Mouse (Mus musculus): Measurements from ENCODE around the gene Sidt1.
A peak's percentile ranks its signal among the peaks of the same experiment; 100 is the strongest.
"Not testable (repeated sequence)": the region's sequence is repeated elsewhere in the genome, so short reads cannot be mapped to it uniquely, and the experiment has no call there.

Gene Sidt1

GRCm38 (mm10) chr16:44302126-44302892, 30.7 kb downstream of the Sidt1 start:
- no peak for DNase-seq

- DNase-seq, result no peak
These were observed 33.4 kb downstream of the Sidt1 start for GRCm38 (mm10) chr16:44299438-44300093.

- no peak for DNase-seq
These were observed 39.0 kb downstream of the Sidt1 start for GRCm38 (mm10) chr16:44293960-44294359.

GRCm38 (mm10) chr16:44292681-44293080, 40.3 kb downstream of the Sidt1 start:
- not testable (repeated sequence) for DNase-seq

- DNase-seq, result peak in 1 of 2 experiments; percentile 6
These were observed 43.9 kb downstream of the Sidt1 start for GRCm38 (mm10) chr16:44289004-44289648.

- DNase-seq, result no peak
These were observed 45.5 kb downstream of the Sidt1 start for GRCm38 (mm10) chr16:44287356-44287950.

- DNase-seq, result no peak
These were observed 50.2 kb downstream of the Sidt1 start for GRCm38 (mm10) chr16:44282614-44283325.

GRCm38 (mm10) chr16:44282036-44282435, 51.0 kb downstream of the Sidt1 start:
- DNase-seq, result no peak

- DNase-seq, result no peak
These were observed 52.2 kb downstream of the Sidt1 start for GRCm38 (mm10) chr16:44280806-44281205.

- no peak for DNase-seq
These were observed 55.8 kb downstream of the Sidt1 start for GRCm38 (mm10) chr16:44277212-44277611.

- DNase-seq, result peak in 1 of 2 experiments; percentile 4
These were observed 61.5 kb downstream of the Sidt1 start for GRCm38 (mm10) chr16:44271371-44272038.

- peak; percentile 60 to 70 for DNase-seq
These were observed 62.4 kb downstream of the Sidt1 start for GRCm38 (mm10) chr16:44270606-44271005.

GRCm38 (mm10) chr16:44269578-44269977, 63.4 kb downstream of the Sidt1 start:
- DNase-seq, result peak in 1 of 2 experiments; percentile 4

- no peak for DNase-seq
These were observed 64.3 kb downstream of the Sidt1 start for GRCm38 (mm10) chr16:44268541-44269215.

GRCm38 (mm10) chr16:44265562-44265961, 67.4 kb downstream of the Sidt1 start:
- DNase-seq, result no peak

GRCm38 (mm10) chr16:44264916-44265315, 68.1 kb downstream of the Sidt1 start:
- no peak for DNase-seq

GRCm38 (mm10) chr16:44257476-44257875, 75.5 kb downstream of the Sidt1 start:
- no peak for DNase-seq

GRCm38 (mm10) chr16:44254698-44255097, 78.3 kb downstream of the Sidt1 start:
- peak; percentile 68 to 72 for DNase-seq

- no peak for DNase-seq
These were observed 79.0 kb downstream of the Sidt1 start for GRCm38 (mm10) chr16:44253797-44254634.

GRCm38 (mm10) chr16:44252735-44253134, 80.3 kb downstream of the Sidt1 start:
- no peak for DNase-seq
